Mouse (Mus musculus) CD4-positive naive resting alpha-beta T cell, adult 57 days (primary cell): Measurements from ENCODE around the gene Sprn. TPM values are rescaled to one million over a fixed set of nuclear protein-coding genes. Genes with fewer than 3 reads are reported as not detected.

Experiments
- total RNA-seq: library from RNA; stranded (reverse); gene quantifications from one replicate; pipeline ENCODE4 v1.2.4, GENCODE M21; 2023

Sprn gene
- not detected for total RNA-seq

DNA sequence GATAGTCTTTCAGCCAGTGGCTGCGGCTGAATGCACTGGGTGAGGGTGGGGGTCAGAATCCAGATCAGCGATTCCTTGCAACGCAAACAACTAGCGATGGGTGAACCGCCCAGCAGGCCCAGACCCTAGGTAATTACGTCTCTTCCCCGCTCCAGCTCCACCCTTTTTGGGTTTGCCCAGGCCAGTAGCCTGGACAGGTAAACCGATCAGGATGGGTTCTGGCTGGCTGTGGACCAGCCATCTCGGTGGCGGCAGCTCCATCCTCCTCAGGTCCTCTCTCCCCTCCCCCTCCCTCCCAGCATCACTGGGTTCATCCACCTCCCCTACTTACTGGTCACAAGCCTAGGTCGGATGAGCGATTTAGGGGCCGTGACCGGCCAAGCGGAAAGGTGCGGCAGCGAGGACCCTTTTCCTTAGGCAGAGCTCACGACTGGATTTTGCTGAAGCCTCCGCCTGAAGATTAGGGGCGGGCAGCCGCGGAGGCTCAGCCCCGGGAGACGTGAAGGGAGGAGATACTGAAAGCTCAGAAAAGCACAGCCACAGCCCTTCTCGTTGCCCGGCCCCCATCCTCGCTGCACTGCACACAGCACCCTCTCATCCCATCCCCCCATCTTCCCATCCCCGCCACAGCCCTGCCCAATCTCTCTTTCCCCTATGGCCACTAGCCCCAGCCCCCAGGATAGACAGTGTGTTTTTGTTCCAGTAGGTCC lies at the start of gene Sprn:
Gene Sprn (minus strand): TSS at position 660 of the 710 bp plus-strand sequence.

DNA sequence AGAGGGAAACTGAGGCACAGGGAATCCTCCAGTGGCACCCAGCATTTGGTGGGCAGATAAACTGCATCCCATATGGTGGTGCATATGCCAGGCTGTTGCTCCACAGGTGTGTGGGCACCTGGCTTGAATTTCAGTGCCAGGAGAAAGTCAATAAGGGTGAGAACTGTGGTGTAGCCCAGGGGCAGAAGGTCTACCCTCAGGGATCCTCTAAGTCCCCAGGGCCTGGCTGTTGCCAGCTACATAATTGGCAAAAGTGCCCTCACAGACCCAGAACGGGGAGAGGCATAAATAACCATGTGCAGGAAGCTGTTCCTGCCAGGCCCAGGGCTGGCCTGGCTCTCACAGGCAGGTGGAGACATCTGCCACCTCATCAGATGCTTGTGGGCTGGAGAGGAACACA lies 18.3 kb upstream of the Sprn start, which contains the start of gene Olfr523:
Gene Olfr523 (plus strand): TSS at position 282 of the 400 bp plus-strand sequence.

DNA sequence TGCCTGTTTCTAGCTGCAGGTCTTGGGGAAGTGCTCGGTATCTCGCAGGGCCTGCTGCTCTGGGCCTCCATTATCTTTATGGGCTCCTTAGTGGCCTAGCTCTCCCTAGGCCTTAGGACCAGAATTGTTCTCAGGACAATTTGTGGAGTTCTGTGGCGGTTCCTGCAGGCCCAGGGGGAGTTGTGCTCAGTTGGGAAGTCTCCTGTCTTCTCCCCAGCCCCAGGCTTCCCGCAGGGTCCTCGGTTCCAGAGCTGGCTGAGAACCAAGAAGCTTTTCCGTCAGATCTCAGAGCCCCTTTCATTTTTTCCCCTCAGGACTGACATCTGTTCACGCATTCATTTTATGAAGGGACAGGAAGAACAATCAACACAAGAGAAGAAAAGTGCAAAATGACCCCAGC lies 10.0 kb upstream of the Sprn start, which contains the start of gene Olfr522:
Gene Olfr522 (minus strand): TSS at position 101 of the 400 bp plus-strand sequence.

DNA sequence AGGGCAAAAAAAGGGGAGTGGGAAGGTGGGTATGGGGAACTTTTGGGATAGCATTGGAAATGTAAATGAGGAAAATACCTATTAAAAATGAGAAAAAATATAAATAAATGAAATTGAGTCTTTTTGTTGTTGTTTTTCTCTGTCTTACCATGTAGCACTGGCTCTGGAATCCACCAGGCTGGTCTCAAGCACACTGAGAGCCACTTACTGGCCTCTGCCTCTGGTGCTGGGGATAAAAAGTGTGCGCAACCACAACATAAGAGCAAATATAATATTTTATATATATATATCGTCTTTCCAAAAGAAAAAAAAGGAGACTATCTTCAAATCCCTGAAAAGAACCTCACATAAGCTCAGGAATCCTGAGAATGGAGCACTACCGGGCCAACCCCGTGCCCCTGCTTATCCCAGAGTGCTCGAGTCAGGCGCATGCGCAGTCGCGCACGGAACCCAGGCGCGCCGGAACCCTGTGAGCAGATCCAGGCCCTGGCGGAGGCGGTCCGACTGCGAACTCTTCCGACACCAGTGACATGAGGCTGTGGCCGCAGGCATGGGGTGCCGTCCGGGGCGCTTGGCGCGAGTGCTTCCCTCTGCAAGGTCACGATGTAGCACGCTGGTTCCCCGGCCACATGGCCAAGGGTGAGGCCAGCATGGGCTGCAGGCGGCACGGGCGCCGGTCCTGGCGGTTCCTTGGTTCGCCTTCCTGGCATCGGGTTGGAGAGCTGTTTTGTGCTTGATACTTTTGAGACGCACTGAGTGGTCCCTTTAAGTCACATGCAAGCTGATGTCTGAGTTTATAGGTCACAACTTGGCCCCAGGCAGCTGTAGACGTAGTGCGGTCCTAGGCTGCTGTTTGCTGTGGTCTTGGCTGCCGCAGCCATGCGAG lies 17.3 kb downstream of the Sprn start, which contains the start of gene Mtg1:
Gene Mtg1 (plus strand): TSS at position 430 of the 886 bp plus-strand sequence.

DNA sequence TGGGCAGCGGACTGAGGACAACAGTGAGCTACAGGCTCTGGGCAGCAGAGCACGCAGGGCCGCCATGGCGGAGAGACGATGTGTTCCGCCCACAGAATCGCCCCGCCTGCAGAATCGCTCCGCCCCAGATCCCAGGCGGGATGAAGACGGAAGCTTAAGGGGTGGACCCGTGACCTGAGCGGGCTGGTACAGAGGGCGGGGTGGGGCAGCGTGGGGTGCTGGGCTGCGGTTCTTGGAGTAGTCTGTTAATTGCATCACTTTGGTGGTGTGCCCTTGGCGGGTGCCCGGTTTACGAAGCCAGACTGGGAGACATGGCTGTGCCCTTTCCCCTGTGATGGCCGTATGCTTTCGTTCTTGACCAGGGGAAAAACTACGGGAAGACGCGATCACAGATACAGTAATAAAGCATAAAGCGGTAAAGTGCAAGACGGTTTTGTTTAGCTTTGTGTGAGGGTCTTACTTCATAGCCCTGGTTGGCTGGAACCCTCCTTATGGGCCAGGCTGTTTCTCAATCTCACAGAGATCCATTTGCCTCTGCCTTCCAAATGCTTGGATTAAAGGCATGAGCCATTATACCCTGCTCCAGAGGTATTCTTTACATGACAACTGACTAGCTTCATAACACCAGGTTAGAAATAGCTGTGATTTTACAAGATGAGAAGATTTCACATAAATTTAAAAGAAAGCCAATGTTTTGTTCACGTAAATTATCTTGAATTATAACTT lies 38.2 kb downstream of the Sprn start, which contains the start of gene Echs1:
Gene Echs1 (minus strand): TSS at position 148 of the 726 bp plus-strand sequence.

DNA sequence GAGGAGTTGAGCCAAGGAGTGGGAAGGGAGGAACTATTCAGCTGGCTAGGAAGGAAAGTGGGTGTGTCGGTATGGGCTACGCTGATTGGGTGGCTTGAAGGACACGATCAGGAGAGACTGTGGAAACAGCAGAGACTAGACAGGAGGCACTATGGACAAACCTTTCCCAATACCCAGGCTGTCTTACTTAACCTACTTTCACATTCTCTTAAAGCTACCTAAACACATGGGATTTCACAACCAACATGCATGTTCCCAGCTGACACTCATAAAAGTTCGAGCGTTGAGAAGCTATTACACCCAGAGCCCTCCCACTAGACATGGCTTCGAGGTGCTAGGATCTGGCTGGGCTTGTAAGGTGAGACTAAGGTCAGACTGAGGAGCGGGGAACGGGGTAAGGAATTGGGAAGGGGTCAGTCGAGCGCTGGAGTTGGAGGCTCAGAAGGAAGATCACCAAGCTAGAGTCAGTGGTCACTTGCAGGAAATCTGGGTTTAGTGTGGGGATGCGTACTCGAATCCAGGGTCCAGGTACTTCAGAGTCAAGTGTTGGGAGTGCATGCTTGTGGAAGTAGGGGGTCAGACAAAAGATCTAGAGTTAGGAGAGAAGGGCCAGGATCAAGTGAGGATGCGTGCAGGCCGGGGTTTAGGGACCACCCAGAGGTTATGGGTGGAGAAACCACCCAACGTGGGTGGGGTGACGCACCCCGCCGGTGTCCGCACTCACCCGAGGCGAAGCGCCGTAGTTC lies 38.9 kb downstream of the Sprn start, which contains the start of gene Paox:
Gene Paox (plus strand): TSS at position 217 of the 746 bp plus-strand sequence.

DNA sequence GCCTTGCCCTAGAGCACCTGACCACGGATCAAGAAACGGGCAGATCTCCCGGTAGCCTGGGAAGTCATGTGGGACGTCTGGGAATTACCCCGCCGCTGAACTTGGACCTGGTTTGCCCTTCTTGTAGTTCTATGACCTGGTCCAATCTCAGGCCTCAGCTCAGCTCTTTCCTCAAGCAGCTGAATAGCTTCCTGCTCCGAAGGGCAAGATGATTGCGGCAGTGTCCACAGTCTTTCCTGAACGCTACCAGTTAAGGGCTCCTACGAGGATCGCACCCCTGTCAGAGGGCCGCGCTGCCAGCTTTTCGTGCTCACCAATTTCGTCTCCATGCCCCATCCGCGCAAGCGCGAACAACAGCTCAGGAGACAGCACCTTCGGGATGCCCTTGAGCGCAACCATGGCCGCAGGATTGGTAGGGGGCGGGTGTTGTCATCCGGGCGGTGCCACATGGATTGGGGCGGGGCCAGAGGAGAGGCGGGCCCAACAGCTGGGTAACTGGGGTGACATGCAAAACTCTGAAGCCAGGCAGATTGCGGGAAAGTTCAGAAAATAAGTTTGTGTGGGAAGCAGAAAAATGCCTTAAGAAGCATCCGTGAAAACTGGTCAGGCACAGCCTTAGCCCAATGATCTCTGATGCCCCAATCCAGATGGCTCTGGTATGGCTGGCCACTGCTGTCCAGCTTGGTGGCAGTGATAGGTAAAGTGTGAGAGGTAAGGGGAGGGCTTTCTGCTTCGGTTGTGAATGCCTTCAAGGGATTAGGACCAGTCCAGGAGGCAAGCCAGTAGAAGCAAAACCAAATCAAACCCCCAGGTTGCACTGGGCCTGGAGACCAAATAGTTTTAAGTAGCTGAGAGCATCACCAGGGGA lies 52.5 kb downstream of the Sprn start, which contains the start of gene Fuom:
Gene Fuom (minus strand): TSS at position 449 of the 868 bp plus-strand sequence.

Other genes with a start within 250 kb of the Sprn start
- 0.47 TPM for gene Utf1, start 211.1 kb downstream of the Sprn start, total RNA-seq
- not detected for gene 6430531B16Rik, start 176.1 kb downstream of the Sprn start, total RNA-seq
- gene Adam8, start 162.3 kb downstream of the Sprn start, total RNA-seq: 4.3 TPM
- gene Zfp511, start 118.5 kb downstream of the Sprn start, total RNA-seq: 39.9 TPM
- gene Tubgcp2, start 118.2 kb downstream of the Sprn start, total RNA-seq: 38.8 TPM
- gene Msx3, start 105.8 kb downstream of the Sprn start, total RNA-seq: not detected
- not detected for gene Caly, start 72.3 kb downstream of the Sprn start, total RNA-seq
- gene Prap1, start 61.5 kb downstream of the Sprn start, total RNA-seq: not detected
- 11.0 TPM for gene Fuom, start 52.4 kb downstream of the Sprn start, total RNA-seq
- gene Paox, start 39.1 kb downstream of the Sprn start, total RNA-seq: 5.1 TPM
- gene Echs1, start 38.4 kb downstream of the Sprn start, total RNA-seq: 31.3 TPM
- gene Mtg1, start 17.3 kb downstream of the Sprn start, total RNA-seq: 16.0 TPM
- gene Olfr522, start 9.9 kb upstream of the Sprn start, total RNA-seq: not detected
- not detected for gene Olfr523, start 18.3 kb upstream of the Sprn start, total RNA-seq
- gene Olfr524, start 51.1 kb upstream of the Sprn start, total RNA-seq: 0.12 TPM
- 0.47 TPM for gene Cd163l1, start 63.4 kb upstream of the Sprn start, total RNA-seq
- 0.38 TPM for gene 5830411N06Rik, start 92.4 kb upstream of the Sprn start, total RNA-seq
- gene Olfr525, start 166.0 kb upstream of the Sprn start, total RNA-seq: not detected
- not detected for gene Olfr527, start 179.1 kb upstream of the Sprn start, total RNA-seq
- not detected for gene Olfr60, start 206.8 kb upstream of the Sprn start, total RNA-seq
- not detected for gene Olfr530, start 221.5 kb upstream of the Sprn start, total RNA-seq
- not detected for gene Olfr531, start 248.0 kb upstream of the Sprn start, total RNA-seq